Mouse (Mus musculus) spleen, embryonic (tissue): Measurements from ENCODE around the gene Rhobtb1.

Source experiments
- CTCF ChIA-PET: fragments of 350-600 bp; sonication (Branson Sonifier 250); formaldehyde crosslinking; loops from one replicate; lab custom pipeline; 2022; lab: Charles Lee

Gene Rhobtb1

DNA sequence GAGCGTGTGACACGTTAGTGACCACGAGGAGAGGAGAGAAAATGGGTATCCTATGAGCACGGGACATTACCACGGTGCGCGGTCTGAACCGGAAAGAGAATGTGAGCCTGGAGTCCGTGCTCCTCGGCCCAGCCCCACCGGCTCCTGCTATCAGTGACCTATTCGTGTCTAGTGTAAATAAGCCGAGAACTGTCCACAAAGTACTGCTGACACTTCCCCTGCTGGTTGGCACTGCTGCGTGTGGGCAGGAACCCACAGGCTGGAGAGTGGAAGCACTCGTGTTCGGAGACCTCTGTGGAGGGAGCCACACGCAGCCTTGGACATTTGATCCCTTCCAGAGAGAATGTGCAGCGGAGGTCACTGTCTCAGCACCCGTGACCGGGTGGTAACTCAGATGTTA lies at the start of gene Rhobtb1:
Gene Rhobtb1 (plus strand): TSS at position 390 of the 400 bp plus-strand sequence.
- CTCF ChIA-PET = no interaction called here

DNA sequence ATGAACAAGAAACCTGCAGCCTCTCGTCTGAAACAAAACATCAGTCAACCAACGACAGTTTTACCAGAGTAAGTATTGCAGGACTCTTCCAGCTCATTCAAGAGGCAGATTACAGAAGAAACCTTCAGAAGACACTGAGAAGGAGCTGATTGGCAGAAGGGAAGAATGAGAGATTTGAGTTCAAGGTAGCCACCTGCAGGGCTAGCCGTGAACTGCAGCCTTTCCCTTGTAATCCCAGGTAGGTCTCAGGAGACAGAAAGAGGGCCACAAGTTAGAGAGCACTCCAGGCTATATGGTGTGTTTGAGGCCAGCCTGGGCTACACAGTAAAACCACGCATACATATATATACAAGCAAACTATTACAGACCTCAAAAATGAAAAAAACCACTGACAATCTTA lies 49.2 kb upstream of the Rhobtb1 start:
- CTCF ChIA-PET = no interaction called here

DNA sequence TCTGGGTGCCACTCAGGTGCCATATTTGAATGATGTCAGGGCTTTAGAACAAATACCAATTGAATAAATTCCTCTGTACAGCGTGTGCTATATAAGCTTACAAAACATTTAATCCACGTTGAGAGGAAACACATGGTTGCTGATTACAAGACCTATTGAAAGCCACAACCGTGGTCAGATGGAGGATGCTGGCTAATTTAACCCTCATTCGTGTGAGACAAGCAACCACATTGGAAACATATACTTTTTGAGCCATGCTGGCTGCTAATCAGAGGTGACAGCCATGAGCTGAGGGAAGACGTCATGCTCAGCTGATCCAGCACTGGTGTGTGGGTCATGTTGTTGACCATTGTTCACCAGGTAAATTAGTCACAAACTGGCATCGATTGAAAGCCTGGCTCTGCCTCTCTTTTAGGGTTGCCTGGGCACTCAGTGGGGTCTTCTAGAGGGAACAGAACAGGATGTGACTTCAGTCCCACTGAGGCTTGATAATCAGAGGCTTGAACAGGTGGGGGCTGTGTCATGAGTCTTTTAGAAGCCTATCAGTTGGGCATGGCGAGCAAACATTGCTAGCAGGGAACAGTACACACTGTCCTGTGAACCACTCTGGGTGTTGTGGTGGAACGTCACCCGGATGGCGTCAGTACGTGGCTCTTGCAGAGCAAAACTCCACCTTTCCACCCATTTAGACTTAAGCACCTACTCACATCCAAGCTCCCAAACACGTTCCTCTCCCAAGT lies 46.9 kb upstream of the Rhobtb1 start:
- CTCF ChIA-PET = no interaction called here

DNA sequence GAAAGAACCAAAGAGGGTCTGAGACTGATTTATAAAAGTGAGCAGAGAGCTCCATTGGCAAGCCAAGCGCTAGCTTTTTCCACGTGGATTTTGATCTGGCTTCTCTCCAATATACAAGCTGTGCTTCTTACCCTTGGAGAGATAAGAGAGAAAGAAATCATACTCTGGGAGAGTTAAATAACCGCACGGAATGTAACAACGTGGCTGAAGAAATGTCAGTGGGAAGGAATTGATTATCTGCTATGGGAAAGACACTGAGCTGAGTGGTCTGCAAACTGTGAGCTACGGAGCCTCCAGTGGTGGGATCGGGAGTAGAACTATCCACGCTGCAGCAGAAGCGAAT lies 46.4 kb upstream of the Rhobtb1 start:
- CTCF ChIA-PET = no interaction called here

DNA sequence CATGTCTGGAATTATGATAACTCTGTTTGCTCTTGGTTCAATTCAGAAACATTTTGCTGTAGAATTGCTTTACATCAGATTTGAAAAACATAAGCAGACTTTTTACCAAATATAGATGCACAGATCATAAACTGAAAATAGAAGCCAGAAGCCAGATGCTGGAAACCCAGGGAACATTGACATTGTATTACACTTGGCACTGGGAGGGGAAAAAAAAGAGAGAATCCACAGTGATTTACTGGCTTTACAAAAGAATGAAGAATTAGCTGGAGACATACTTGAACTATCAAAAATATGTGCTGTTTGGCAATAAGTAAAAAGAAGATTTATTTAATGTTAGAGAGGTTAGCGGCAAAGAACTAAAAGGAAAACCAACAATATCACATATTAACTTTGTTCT lies 44.4 kb upstream of the Rhobtb1 start:
- CTCF ChIA-PET = no interaction called here

DNA sequence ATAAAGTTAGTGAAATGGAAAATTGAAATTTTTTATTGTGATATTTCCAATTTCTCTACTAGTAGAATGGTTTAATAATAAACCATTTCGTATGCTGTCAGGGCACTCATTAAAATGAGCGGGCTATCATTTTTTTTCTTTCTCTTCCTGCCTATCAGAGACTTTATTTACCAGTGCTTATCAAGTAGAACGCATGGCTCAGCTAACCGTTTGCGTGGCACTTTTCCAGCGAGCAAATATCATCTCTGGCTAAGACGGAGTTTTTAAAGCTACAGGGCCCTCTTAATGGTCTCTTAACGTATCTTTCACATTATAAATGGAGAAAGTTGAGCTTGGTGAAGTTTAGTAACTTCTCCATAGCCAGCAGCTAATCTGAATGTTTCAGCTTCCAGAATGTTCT lies 44.0 kb upstream of the Rhobtb1 start:
- CTCF ChIA-PET = no interaction called here

DNA sequence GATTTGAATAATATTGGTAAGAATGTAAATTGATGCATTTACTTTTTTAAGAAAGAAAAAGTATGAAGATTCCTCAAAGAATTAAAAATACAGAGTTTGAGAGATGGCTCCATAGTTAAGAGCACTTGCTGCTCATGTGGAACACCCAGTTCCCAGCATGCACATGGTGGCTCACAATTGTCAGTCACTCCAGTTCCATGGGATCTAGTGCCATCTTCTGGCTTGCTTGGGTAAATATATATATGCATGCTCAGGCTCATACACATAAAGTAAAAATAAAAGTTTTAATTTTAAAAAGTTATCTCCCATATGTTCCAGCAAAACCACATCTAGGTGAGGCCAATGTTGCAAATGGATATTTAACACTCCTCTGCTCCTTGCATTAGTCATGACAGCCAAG lies 36.9 kb upstream of the Rhobtb1 start:
- CTCF ChIA-PET = no interaction called here

DNA sequence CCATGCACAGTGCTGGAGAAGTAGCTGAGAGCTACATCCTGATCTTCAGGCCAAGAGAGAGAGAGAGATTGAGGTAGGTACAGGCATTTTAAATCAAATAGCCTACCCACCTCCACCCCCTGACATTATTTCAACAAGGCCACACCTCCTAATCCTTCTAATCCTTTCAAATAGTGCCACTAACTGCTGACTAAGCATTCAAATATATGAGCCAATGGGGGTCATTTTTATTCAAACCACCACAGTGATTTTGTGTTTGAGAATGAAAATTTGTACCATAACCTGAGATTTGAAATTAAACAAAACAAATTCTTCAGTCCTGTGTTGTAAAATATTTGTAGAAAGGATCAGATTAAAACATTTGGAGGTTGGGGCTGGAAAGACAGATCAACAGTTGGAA lies 33.2 kb upstream of the Rhobtb1 start:
- CTCF ChIA-PET = no interaction called here

DNA sequence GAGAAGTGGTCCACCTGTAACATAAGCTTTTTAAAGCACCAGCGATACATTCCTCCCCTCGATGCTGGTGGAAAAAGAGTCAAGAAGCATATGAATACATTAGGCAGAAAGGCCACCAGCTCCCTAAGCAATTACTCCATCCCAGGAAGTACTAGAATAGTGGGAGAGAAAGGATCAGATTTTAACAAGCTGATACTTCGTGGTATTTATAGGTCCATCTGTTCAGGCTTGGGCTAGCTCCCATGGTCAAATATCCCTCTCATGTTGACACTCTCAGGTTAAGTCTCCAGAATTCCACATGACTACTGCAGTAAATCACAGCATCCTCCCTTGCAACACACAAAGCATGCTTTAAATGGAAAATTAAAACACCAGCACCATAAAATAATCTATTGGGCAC lies 32.3 kb upstream of the Rhobtb1 start:
- CTCF ChIA-PET = no interaction called here

DNA sequence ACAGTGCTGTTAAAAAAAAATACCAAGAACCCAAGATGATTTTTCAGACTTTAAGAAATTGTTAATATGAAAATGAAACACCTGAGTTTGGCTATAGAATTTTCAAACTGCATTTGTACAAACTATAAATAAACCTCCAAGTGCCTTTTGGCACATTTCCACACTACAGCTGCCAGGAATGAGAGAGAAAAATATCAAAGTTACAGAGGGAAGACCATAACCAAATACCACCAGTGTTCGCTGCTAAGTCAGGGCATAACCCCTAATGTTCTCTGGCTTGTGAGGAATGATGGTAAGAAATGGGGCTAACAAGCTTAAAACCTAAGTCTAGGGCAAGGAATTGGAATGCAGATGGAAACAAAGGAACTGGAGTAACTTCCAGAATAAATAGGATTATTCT lies 31.8 kb upstream of the Rhobtb1 start:
- CTCF ChIA-PET = no interaction called here

DNA sequence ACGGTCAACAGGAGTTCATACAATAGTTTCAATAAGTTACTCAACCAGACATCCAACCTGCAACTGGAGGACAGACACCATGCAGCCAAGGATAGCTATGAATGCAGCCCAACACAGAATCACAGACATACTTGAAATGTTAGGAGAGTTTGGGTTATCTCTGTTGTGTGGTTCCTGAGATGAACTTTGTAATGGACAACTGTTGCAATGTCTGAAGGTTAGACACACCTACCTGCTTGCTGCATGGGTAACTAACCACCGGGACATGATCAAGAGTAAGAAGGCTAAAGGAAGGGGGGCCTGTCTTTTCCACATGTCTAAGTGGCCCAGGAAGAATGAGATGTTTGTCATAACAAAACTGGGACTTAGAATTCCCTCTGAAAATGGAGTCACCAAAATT lies 24.7 kb upstream of the Rhobtb1 start:
- CTCF ChIA-PET = no interaction called here

DNA sequence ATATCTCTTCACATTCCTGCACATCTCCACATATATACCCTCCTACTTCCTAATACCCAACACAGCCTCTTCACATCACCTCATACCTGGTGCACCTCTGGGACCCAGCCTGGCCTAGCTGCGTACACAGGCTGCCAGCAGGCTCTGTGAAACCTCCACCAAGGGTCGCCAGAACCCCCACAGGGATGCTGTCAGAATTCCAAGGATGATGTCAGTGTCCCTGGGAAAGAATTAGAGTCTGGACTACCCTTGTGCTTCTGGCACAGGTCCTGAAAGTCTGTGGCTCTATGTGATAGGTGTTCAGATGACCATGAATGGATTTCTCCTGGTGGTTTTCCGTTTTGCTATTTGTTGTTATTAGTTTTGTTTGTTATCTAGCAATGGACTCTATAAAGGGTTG lies 22.7 kb upstream of the Rhobtb1 start:
- CTCF ChIA-PET = no interaction called here

DNA sequence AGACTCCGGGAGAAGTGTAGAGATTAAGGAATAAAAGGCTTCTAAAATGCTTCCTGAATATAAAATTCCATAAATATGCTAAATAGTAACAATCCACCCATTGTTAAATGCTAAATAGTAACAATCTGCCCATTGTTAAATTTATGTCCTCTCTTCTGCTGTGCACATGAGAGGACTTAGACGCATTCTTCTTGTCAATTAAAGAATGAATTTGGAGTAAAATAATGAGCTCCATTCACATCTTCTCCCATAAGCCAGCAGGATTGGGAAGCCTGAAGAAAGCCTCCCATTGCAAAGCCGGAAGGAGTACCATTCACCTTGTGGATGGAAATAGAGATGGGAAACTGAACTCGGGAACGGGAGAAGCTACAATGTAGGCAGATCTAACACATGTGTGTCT lies 20.6 kb upstream of the Rhobtb1 start:
- CTCF ChIA-PET = no interaction called here

DNA sequence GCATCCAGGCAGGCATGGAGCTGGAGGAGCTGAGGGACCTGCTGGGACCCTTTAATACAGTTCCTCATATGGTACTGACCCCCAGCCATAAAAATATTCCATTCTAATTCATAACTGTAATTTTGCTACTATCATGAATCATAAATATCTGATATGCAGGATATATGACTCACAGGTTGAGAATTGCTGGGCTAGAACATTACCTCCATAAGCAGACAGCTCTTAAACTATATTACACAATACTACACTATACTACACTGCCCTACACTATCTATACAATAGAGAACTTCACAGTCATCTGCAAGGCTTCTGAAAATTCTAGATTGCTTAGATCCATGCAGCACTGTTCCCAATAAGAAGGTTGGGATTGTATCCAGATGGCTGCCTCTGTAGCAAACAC lies 16.9 kb upstream of the Rhobtb1 start:
- CTCF ChIA-PET = no interaction called here

DNA sequence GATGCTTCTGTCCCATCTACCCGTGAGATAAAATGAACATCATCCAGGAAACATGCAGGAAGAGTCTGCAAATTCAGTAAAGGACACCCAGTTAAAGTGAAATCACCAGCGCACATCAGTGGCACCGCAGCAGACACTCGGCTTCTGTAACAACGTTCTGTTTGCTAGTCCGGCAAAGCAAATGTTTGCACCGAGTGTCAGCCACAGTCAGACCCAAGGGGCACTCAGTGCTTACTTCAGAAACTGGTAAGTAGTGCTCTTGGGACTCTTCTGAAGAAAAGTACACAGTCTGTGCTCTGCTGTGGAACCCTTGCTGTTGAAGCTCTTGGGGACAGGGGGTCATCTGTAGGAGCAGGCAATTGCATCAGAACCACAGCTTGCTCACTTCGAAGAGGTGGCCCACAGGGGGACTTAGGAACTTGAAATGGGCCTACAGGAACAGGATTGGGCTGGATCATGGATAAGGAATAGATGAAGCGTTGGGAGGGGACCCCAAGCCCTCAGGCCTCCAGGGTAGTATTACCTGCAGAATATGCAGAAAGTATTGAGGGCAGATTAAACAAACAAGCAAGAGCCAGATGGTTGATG lies 14.9 kb upstream of the Rhobtb1 start:
- CTCF ChIA-PET = no interaction called here

DNA sequence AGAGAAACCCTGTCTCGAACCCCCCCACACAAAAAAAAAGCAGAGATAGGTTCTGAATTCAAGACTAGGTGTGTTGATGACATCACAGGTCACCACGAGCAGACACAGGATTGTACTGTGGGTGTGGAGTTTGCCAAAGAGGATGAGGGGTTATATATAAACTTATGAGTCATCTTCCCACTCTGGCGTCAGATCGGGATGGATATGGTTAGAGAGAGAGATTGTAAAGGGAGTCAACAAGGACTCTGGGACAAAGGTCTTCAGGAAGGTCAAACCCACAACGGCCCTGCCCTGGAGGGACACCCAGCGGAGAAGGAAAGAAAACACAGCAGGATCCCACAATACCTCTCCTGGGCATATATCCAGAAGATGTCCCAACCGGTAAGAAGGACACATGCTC lies 2.0 kb upstream of the Rhobtb1 start:
- CTCF ChIA-PET = no interaction called here

DNA sequence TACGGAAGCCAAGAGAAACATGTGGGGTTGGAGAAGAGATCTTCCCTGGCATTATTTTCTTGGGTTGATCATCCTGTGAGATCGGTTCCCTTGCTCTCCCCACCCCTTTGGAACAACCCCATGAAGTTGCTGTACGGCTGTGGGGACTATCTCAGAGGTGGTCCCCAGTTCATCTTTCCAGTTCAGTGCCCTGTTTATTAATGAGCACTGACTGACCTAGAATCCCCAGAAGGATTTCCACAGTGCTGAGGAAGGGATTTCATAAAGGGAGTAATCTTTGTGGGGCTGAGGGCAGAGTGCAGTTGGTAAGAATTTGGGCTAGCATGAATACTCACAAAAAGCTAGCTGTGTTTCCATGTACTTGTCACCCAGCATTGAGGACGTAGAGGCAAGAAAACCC lies 1.7 kb downstream of the Rhobtb1 start:
- CTCF ChIA-PET = no interaction called here

DNA sequence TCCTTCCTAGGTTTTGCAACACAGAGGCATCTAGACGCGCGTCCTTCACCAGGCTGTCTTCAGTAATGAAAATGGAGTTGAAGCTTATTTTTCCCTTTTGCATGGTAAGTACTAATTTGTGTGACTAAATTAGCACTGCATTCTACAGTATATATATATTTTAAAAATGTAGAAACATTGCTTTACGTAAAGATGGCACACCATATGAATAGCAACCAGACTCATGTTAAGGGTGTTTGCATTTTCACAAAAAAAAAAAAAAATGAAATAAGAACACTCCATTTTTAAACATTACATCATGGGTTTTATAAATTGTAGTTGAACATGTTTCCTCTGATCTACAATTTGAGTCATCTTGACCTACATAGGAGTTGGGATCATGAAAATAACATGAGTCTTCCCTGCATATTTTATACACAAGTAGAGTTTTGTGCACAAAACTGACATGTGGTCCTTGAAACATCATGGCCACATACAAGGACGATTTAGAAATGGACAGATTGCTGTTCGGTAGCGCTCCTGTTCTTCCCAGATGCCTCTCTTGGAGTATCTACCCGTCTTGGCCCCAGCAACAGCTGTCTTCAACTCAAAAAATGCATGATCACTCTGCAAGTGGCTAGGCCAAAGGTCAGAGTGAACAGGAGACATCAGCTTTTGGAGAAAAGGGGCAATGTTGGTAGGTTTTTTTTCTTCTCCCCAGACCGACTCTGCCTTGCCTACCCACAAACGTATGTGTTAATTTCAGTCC lies 4.4 kb downstream of the Rhobtb1 start:
- CTCF ChIA-PET = no interaction called here

DNA sequence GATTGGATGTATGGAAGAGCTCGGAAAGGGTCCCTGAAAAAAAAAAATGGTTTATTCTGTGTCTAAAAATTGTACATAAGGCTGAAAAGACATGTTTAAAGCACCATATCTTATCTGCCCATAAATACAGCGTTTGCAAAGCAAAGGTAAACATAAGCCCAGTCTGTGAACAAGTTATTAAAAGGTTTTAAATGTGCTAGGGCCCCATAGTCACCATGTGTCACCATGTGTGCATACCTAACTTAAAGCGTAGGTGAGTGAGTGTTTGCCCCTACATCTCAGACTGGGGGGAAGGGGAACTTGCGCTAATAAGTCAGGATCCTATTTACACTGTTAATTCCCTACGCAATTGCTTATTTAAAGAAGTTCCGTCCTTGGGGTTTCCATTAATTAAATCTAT lies 5.2 kb downstream of the Rhobtb1 start:
- CTCF ChIA-PET = no interaction called here

DNA sequence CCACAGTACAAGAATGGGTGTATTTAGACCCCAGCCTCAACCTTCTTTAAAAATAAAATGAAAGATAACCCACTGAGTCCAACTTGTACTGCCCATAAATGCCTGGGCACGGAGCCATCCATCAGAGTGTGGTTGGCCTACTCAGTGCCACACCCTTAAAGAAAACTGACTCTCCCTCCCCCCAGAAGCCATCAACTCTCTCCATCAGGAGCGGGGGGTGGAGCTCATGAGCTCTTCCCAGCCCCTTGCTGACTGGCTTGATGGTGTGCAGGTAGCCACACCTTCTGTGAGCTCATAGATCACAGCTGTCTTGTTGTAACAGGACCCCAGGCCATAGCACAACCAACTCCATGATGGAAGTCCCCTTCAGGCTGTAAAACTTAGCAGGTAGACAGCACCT lies 6.2 kb downstream of the Rhobtb1 start:
- CTCF ChIA-PET = interaction anchor here (0.7 kb wide), 1 partner anchor 613 kb away, joined by 3 read pairs; no protein-coding TSS in a partner anchor

DNA sequence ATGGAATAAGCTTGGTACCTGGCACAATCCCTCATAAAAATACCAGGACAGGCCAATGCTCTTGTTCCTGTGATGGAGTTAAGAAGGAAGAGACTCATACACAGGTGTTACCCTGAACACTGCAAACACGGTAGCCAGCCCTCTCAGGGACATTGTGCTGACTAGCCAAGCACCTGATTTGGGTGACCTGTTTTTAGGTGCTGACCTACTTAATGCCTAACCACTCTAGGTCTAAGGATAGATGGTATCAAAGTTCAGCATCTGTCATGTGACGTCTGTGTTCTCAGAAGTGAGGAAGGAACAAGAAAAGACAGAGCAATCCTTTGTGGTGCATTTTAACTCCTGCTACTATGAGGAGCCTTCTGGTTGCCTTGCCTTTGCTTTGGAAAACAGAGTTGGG lies 9.6 kb downstream of the Rhobtb1 start:
- CTCF ChIA-PET = no interaction called here

DNA sequence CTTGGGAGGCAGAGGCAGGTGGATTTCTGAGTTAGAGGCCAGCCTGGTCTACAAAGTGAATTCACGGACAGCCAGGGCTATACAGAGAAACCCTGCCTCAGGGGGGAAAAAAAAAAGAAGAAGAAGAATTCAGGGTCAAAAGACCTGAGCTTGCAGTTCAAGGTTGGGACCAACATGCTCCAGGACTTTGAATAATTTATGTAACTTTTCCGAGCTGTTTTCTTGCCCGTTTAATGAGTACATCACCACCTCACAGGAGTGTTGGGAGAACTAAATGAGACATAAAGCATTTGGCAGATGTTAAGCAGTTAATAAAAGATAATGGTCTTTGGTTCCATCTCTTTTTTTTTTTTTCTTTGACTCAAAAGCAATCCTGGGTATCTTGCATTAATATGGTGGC lies 10.3 kb downstream of the Rhobtb1 start:
- CTCF ChIA-PET = no interaction called here

DNA sequence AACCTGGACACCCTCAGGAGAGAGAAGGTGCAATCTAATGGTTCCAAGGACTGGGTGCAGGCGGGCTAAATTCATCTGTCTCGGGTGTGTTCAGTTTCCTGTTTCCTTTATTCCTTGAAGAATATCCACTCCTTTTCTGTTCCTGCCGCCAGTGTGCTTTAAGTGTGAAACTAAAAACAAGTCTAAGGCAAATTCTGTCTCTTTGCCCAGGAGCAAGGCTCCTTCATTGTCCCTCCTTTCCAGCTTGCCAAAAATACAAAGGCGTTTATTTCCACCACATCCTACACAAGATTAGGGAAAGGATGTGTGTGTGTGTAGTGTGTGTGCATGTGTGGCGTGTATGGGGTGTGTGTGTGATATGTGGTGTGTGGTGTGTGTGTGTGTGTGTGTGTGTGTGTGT lies 11.3 kb downstream of the Rhobtb1 start:
- CTCF ChIA-PET = no interaction called here
